Mouse (Mus musculus): ENCODE results near the gene Atxn3.
"Not testable (repeated sequence)": the region's sequence is repeated elsewhere in the genome, so short reads cannot be mapped to it uniquely, and the experiment has no call there.

Atxn3 gene

DNA sequence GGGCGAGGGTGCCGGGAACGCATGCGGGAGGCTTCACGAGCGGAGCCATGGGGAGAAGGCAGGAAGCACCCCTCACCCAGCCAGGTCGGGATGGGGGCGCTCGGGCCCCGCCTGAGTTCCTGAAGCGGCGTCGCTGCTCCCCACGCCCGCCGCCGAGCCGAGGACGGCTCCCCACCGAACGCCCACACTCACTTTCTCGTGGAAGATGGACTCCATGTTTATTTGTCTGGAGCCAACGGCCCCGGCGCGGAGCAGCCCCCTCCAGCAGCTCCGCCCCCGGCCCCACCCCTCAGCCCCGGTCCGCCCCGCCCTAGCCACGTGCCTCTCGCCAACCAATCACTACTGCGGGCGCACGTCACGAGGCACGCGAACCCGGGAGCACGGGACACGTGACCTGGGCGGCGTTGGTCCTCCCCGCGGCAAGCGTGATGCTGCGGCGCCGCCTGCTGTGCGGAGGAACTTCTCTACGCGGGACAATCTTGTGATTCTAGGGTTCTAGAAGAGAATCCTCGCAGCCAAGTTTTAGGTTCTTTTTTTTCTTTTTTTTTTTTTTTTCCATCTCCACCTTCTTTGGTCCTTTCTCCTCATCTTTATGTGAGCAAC is at the start of gene Atxn3:
Gene Atxn3, minus strand, starts transcription at position 305 of the 603 bp plus-strand sequence.
- DNase-seq (ENCODE audit: low spot score) = peak; percentile 96

DNA sequence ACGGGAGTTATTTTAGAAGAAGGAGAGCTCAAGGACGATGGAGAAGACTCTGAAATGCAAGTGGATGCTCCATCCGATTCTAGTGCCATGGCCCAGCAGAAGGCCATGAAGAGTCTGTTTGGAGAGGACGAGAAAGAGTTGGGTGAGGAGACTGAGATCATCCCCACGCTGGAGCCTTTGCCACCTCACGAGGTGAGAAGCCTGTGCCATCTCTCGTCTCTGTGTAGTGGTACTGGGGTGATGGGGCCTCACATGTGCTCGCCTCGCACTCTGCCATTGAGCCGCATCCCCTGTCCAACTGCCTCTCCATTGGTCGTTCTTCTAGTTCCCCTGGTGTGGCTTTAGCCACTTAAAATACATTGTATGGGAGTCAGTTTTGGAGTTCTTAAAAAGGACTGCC is 42.7 kb upstream of the Atxn3 start:
- DNase-seq (ENCODE audit: low spot score) = no peak

DNA sequence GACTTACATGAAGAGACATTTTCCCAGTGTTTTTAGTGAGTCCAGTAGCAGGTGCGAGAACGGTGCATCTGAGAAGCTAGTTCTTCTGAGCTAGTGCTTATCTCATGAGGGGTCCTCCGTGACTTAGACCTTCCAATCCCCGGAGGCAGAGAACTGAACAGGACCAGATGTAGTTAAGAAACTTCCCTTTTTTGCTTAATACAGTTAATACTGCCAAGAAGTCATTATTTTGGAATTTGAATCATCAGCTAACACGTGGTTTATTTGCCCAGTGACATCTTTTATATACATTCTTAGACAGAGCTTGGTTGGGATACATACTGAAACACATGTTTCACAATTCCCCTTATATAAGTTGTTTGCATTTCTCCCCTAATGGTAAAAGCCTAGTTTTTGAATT is 40.9 kb upstream of the Atxn3 start:
- no peak for DNase-seq (ENCODE audit: low spot score)

- no peak for DNase-seq (ENCODE audit: low spot score)
These were observed 36.8 kb upstream of the Atxn3 start for GRCm38 (mm10) chr12:101994576-101995467.

GRCm38 (mm10) chr12:101987659-101988058 is 29.6 kb upstream of the Atxn3 start:
- DNase-seq (ENCODE audit: low spot score) = no peak

DNA sequence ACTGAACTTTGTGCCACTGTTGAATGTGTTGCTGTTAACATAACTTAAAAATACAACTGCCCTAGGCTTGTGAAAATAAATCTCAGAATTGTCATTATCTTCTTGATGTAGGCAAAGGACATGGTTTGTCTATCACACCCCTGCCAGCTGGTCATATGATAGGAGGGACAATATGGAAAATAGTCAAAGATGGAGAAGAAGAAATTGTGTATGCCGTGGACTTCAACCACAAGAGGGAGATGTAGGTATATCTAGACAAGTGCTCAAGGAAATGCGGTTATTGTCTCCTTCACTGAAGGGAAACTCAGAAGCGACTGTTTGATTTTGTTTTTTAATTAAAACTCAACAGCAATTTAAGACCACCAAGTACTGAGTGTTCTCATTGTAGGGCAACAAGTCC is 27.1 kb upstream of the Atxn3 start:
- no peak for DNase-seq (ENCODE audit: low spot score)

DNA sequence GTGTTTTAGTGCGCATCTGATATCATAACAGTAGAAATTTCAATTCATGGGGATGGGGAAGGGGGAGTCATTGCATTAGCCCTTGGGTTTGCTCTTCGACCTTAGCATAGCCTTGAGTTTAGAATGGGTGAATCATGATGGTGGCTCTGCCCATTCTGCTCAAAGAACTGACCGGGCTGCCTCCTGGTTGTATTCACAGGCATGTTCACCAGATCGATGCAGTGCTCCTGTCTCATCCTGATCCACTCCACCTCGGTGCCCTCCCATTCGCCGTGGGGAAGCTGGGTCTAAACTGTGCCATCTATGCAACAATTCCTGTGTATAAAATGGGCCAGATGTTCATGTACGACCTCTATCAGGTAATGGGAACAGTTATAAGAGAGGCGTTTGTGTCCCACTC is 24.9 kb upstream of the Atxn3 start:
- DNase-seq (ENCODE audit: low spot score) = no peak

DNA sequence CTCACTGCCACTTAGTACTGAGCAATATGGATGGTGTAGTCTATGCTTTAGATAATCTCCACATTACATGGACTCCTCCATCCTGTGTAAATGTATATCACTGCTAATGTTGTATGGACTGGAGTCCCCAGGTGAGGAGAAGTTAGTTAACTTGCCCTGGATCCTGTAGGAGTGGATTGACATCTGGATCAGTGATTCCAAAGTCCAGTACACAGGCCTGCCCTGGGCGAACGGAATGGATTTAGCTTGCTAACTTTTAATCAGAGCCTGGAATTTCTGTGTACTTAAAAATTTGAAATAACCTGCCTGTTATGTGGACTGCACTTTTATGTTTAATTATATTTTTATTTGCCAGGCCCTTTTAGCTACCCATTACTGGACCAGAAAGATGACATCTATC is 23.5 kb upstream of the Atxn3 start:
- peak; percentile 17 for DNase-seq (ENCODE audit: low spot score)

- no peak for DNase-seq (ENCODE audit: low spot score)
These were observed 22.2 kb upstream of the Atxn3 start for GRCm38 (mm10) chr12:101980266-101980665.

DNA sequence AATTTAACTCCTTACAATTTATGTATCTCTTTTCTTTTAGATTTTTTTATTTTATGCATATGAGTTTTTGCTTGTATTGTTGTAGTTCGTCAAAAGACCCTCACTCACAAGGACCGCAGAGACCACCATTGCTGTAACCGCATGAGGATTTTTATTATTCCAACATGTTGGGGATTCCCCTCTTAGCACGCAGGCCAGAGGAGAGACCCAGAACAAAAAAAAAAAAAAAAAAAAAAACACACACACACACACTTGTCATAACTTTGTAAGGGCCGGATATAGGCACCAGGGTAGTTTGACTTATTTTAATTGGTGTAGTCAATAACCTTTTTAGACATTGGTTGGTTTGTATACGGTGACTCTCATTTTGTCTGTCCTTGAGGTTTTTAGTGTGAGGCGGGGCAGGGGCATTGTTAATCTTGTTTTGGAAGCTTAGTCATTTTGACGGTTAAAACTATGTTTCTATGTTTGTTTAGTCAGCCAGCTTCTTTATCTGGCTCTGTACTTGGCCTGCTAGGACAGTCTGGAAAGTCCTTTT is 21.2 kb upstream of the Atxn3 start:
- DNase-seq (ENCODE audit: low spot score) = no peak

DNA sequence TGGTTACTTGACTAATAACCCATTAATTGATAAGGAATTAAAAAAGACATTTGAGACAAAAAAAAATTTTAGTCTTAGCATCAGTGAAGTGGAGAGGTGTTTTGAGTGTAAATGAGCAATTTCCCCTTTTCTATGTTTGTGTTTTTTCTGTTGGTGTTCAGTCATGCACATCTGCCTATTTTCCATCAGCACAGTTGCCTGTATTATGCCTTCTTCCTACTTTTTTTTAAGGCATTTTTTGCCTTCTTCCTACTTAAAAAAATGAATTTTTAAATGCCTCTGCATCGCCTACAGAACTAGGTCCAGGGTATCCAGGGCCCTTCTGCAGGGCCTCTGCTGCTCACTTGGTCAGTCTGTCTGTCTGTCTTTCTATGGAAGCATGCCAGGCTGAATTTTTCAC is 20.5 kb upstream of the Atxn3 start:
- DNase-seq (ENCODE audit: low spot score) = no peak

- DNase-seq (ENCODE audit: low spot score) = no peak
These were observed 20.1 kb upstream of the Atxn3 start for GRCm38 (mm10) chr12:101978162-101978561.

DNA sequence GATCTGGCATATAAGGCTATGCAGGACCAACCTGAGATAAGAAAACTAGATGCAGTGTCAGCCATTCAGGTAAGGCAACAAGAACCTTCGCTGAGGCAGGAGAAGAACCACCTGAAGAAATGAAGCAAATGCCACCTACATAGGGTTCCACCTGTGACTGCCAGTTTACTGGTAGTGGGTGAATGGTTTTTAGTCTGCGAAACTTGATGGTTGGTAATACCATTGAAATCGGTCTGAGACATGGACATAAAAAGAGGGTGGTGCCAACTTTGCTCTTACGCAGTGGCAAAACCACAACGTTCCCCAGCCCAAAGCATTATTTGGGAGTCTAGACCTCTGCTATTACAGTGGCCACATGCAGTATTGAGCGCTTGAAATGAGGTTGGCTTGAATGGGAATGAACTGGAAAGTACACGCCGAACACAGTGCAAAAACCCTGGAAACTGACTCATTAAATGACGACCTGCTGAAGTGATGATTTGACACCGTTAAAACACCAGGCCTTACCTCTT is 19.4 kb upstream of the Atxn3 start:
- DNase-seq (ENCODE audit: low spot score) = no peak

DNA sequence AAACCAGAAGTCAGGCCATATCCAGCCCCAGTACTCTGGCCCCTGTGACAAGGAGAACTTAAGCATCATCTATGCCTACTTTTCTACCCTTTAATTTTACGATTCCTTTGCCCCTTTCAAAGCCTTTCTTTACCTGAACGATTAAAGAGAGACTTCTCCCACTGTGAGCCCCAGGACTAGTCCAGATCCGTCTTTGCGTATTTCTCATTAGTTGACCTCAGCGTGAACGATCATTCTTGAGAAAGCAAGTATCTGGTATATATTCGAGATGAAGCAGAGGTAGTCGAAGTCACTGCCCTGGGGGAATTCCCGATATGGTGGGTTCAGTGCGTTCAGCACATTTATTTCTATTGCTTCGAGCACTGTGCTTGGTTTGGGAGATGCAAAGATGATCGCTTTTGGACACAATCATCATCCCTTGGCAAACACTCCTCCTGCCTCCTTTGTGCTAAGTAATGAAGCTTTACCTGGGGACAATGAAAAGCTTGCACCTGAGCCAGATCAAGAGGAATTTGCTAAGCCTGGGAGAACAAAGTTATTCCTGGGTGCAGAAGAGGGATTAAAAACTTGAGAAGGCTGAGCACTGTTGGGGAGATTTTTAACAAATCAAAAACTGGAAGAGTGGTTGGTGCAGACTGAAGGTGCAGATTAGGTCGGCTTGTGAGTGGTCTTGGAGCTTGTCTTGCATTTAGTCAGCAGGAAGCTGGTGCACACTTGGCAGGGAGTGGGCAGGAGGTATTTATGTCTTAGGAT is 18.8 kb upstream of the Atxn3 start:
- DNase-seq (ENCODE audit: low spot score) = no peak

DNA sequence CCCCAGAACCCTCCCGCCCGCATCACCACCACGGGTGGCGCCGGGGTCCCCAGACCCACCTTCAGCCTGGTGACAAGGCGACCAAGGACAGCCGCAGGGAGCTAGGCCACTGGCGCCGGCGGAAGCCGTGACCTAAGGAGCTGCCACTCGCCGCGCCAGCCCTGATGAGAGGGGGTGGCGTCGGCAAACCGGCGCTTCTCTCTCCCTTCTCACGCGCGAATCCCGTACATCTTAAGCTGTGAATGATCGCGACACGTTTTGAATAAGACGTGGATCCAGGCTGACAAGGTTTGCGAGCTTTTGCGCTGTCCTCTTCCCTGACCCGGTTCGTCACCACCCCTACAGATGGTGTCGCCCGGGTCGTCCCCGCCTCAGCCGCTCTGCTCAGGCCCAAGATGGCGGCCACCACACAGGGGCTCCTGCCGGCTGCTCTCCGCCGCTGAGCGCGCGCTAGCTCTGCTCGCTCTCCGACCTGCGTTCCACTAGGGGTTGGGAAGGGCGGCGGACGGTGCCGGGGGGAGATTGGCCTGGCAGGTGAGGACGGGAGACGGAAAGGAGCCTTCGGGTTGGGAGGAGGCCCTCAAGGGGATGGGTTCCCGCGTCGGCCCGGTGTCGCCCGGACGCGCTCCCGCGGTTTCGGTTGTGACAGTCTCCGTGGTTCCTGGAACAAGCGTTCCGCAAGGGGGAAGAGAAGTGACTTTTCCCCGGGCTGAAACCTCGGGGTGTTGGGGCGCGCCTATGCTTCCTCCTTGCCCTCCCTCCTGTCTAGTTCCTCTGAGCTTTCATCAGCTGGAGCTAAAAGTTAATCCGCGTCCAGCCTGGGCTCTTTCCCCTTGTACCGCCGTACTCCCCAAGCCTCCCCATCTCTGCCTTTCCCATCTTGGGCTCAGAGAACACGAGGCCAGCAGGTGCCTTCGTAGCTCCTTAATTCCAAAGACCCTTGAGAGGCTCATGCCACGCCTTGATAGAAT is 17.8 kb upstream of the Atxn3 start, which contains the start of gene Cpsf2:
Gene Cpsf2, plus strand, starts transcription at position 388 of the 971 bp plus-strand sequence.
- DNase-seq (ENCODE audit: low spot score) = peak; percentile 90

DNA sequence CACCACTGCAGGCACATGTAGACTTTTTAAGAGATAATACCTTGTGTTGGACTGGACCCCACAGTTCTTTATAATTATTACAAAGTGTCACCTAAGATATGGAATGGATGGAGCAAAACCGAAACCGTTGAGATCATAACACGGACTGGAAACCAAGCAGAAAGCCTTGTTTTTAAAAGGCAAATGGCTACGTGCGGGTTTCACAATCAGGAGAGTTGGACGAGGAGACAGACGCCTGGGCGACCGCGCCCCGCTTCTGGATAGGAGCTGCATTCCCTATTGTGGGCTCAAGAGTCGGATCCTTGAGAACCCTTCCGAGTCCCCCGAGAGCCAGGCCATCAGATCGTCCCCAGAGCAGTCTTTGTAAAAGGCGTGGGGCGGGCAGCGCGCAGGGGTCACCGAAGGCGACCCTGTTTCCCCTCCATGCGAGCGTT is 17.1 kb upstream of the Atxn3 start:
- DNase-seq (ENCODE audit: low spot score) = no peak

GRCm38 (mm10) chr12:101974571-101974970 is 16.5 kb upstream of the Atxn3 start:
- no peak for DNase-seq (ENCODE audit: low spot score)

GRCm38 (mm10) chr12:101972230-101972629 is 14.2 kb upstream of the Atxn3 start:
- no peak for DNase-seq (ENCODE audit: low spot score)

GRCm38 (mm10) chr12:101971311-101971710 is 13.3 kb upstream of the Atxn3 start:
- no peak for DNase-seq (ENCODE audit: low spot score)

DNA sequence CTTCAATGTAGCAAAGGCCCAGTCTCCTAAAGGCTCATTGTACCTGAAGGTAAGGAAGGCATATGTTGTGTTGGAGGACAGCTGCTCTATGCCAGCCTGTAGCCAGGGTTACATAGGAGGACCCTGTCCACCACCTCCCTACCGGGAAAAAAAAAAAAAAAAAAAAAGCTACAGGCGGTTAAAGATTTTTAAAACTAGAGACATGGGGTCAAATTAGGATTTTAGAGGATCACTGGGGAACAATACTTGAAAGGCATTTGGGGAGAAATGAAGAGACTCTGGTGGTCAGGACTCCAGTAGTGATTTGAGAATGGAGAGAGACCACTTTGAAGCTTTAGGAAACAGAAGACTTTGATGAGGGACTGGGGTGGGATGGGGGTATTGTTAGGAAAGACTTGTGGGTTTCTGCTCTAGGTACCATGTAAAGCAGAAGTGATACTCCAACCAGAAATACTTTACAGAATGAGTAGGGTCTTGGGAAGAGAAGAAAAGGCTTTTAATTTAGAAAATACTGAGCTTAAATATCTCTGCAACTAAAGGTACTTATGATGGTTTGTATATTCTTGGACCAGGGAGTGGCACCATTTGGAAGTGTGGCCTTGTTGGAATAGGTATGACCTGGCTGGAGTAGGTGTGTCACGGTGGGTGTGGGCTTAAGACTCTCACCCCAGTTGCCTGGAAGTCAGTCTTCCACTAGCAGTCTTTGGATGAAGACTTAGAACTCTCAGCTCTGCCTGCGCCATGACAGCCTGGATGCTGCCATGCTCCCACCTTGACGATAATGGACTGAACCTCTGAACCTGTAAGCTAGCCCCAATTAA is 1.1 kb upstream of the Atxn3 start:
- not testable (repeated sequence) for DNase-seq (ENCODE audit: low spot score)

Measured in yolk sac, embryonic 10.5 days (tissue).